Mouse (Mus musculus): ENCODE results near the gene Ptprm.

Ptprm gene

GRCm38 (mm10) chr17:67136876-67137275, 217.4 kb downstream of the Ptprm start:
- no peak for DNase-seq (ENCODE audit: low read depth, low spot score)

GRCm38 (mm10) chr17:67136421-67136820, 217.8 kb downstream of the Ptprm start:
- DNase-seq (ENCODE audit: low read depth, low spot score), result no peak

DNA sequence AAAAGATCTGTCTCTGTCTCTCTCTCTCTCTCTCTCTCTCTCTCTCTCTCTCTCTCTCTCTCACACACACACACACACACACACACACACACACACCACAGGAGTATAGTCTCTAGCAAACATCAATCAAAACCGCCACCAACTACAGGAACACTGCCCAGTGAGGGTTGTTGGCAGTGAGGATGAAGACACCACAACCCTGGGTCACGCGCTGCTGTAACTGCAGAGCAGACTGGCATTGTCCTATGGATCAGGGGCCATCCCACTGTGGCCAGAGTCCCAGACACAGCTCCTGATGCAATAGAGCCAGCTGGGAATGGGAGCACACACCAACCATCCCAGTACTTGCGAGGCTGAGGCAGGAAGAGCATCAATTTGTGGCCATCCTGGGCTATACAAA, 220.0 kb downstream of the Ptprm start:
- DNase-seq (ENCODE audit: low read depth, low spot score), result no peak

- no peak for DNase-seq (ENCODE audit: low read depth, low spot score)
Measured at GRCm38 (mm10) chr17:67133440-67134103, 220.7 kb downstream of the Ptprm start.

DNA sequence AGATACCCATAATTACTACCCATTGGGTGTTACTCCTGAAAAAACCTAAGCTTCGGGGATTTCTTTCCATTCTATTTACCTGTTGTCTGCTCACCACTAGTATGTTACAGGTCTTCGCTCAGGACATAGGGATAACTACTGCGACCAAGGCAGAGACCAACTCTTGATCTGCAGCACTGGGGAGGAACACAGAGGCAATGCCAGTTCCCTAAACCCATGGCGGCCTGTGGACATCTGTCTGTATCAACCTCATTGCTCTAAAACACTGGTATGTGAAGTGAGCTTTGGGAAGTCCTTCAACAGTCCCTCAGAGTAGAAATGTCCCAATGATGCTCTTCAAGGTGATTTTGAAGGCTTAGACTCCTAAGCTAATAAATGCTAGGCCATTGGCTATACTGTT, 221.2 kb downstream of the Ptprm start:
- DNase-seq (ENCODE audit: low read depth, low spot score), result no peak

DNA sequence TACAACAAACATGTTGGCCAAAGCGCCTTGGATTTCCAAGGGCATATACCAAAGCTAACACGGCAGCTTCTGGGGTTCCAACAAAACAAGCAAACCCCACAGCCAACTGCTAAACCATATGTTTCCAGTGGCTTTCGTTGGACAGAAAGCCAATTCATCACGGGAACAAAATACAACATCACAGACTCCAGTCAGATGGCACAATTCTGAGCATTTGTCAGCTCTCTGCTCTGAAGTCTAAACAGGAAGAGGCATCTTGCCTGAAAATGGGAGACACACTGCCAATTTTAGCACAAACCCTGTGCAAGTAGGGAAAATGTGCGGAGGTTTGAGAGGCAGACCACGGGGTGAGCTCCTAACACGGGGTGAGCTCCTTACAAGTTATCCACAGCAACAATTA, 226.7 kb downstream of the Ptprm start:
- DNase-seq (ENCODE audit: low read depth, low spot score), result no peak

GRCm38 (mm10) chr17:67125596-67125995, 228.7 kb downstream of the Ptprm start:
- DNase-seq (ENCODE audit: low read depth, low spot score), result no peak

- DNase-seq (ENCODE audit: low read depth, low spot score), result no peak
Measured at GRCm38 (mm10) chr17:67124294-67124693, 230.0 kb downstream of the Ptprm start.

- DNase-seq (ENCODE audit: low read depth, low spot score), result no peak
Measured at GRCm38 (mm10) chr17:67123722-67124121, 230.5 kb downstream of the Ptprm start.

- no peak for DNase-seq (ENCODE audit: low read depth, low spot score)
Measured at GRCm38 (mm10) chr17:67120863-67121262, 233.4 kb downstream of the Ptprm start.

DNA sequence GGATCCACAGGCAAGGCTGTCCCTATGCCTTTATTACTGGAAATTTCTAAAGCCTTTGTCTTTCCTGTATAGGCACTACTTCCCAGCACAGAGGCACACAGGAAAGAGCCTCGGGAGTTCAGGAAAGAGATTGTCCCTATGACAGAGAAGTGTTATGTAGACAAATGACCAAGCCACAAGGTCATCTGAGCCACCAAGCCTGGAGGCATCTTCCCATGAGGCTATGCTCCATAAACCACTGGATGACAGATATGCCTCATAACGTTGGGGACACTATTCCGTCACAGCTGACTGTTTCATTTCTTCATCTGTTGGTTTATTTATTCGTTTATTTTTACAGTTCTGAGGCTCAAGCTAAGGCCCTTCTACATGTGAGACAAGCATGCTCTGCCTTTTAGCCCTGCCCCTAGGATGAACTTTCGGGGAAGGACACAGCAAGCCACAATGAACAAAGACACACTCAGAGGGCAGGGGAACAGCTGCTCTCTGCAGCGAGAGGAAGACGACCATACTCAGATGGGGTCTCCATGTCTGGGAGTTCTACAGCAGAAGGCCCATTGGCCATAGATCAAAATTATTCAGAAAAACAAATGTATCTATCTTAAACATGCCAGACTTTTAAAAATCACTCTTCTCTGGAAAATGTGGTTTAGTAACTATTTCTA, 235.4 kb downstream of the Ptprm start:
- DNase-seq (ENCODE audit: low read depth, low spot score), result no peak

GRCm38 (mm10) chr17:67114842-67115241, 239.4 kb downstream of the Ptprm start:
- DNase-seq (ENCODE audit: low read depth, low spot score), result no peak

- DNase-seq (ENCODE audit: low read depth, low spot score), result no peak
Measured at GRCm38 (mm10) chr17:67112679-67113078, 241.6 kb downstream of the Ptprm start.

DNA sequence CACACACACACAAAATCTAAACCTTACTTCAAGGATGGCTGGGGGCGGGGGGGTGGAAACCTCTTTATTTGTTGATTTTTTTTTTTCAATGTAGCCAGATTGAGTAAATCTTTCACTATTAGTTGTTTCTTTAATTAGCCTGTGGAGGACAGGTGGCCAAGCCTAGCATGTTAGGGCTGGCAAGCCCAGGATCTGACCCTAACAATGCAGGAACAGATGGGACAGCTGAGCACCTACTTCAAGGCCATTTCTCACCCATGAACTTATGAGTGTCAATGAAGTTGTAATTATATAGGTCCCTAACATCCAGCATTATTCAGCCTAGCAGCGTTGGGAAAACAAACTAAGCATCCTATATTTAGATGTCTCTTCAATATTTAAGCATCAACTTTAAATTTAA, 248.1 kb downstream of the Ptprm start:
- no peak for DNase-seq (ENCODE audit: low read depth, low spot score)

- no peak for DNase-seq (ENCODE audit: low read depth, low spot score)
Measured at GRCm38 (mm10) chr17:67102051-67102450, 252.2 kb downstream of the Ptprm start.

- DNase-seq (ENCODE audit: low read depth, low spot score), result no peak
Measured at GRCm38 (mm10) chr17:67090997-67091396, 263.3 kb downstream of the Ptprm start.

DNA sequence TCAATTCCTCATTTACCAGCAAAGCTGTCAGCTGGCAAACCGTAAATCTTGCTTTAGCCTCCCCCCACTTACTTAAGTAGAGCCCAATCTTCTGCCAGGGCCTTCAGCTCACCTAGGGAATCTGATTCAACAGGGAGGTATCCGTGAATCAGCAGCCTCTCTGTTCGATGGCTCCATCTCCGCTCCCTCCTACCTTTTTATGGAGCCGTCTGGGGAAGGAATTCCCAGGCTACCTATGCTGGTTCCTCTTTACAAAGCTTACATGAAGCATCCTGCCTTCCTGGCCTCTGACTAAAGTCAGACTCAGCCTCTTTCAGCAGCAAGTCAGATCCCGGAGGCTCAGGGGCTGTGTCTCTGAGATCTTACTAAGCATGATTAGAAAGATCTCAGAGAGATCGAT, 264.1 kb downstream of the Ptprm start:
- no peak for DNase-seq (ENCODE audit: low read depth, low spot score)

DNA sequence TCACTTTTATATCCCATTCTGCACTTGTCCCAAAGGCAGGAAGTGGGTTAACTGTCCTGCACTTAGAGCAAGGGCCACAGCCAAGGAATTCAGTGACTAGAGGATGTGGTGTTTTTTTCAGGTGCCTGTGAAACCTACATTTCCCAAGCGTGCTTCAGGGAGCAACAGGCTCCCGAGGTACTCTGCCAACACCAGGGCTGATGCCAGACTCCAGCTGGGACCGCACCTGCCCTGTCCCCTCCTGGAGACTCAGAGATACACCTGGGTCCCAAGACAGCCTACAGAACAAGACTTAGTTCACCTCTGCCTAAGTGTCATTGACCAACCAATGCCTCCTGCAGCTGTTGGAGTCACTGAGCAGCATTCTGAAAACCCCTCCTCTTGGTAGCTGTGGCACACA, 264.6 kb downstream of the Ptprm start:
- DNase-seq (ENCODE audit: low read depth, low spot score), result no peak

DNA sequence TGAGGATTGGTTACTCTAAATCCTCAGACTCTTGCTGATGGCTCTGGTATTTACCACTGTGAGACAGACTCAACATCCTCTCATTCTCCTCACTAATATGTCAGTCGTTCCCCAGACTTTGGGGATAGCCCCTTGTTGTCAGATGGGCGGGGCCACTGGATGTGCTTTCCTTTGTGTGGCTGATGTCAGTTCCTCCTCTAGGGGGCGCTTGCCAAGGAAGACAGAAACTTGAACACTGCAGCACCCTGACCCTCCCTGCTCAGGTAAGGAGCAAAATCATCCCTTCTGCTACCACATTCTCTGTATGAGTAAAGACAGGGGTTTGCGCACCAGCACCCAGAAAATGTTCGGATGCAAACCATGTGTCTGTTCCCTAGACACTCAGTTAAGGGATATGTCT, 266.7 kb downstream of the Ptprm start:
- DNase-seq (ENCODE audit: low read depth, low spot score), result peak; percentile 42

DNA sequence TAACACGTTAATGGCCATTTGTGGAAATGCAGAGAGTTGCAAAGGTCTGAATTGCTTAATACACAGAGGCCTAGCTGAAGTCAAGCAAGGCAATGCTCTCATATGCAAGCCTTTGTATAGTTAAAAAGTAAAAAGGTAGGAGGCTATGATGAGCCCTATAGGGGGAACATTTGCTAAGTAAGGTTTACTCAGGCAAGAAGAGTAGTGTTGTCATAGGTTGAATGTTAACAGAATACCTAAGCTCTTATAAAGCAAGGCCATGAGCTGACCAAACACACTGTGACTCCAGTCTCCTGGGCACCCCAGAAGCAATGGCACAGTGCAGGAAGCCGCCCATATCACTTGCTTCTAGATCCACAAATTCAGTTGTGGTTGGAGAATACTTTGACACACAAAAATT, 267.4 kb downstream of the Ptprm start:
- DNase-seq (ENCODE audit: low read depth, low spot score), result no peak

DNA sequence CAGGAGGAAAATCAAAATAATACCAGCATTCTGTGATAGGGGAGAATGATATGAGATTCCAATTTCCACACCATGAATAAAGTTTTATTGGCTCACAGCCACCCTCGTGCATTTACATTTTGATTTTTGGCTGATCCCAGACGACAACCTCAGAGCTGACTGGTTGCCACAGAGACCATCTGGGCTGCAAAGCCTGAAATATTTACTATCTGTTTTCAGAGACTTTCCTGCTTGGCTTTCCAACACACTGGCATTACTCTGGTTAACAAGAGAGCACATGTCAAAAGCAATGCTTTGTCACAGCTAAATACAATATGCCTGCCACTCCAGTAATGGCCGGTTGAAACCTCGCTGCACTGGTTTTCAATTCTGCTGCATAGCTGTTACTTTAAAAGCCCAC, 269.8 kb downstream of the Ptprm start:
- DNase-seq (ENCODE audit: low read depth, low spot score), result no peak

DNA sequence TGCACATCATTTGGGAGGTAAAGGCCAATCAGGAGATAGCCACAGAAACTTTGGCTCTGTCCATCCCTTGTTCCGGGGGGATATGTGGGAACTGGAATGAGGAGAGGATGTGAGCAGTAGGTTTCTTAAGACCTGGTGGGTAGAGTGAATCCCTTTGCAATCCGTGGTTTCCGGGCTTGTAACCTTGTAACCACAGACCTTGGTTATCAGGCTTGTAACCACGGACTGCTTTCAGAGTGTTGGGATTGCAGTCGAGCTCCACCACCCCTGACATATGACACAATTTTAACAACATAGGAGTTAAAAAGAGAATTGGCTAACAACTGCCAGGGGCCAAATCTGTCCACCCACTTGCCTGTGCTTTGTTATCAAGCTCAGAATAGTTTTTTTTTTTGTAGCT, 270.2 kb downstream of the Ptprm start:
- DNase-seq (ENCODE audit: low read depth, low spot score), result no peak

- no peak for DNase-seq (ENCODE audit: low read depth, low spot score)
Measured at GRCm38 (mm10) chr17:67079570-67079969, 274.7 kb downstream of the Ptprm start.

DNA sequence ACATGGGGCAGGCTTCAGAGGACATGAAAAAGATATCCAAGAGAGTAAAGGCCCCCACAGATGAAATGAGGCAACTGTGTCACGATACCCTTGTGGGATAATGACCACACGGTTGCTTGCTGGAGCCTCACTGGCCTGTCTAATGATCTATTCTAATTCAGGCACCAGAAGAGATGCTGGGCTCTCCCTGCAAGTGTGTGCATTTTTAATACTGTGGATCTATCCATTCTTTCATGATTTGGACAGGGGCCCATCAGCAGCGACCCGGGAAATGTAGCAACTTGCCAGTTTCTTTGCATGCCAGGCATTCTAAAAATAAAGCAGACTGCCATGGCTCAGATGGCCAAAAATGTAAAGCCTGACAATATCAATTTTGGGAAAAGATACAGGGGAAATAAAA, 280.7 kb downstream of the Ptprm start:
- DNase-seq (ENCODE audit: low read depth, low spot score), result no peak
